Mouse (Mus musculus) urinary bladder, postnatal 14 days (tissue): ENCODE data around the gene Canx.
"Not testable (repeated sequence)": the region's sequence is repeated elsewhere in the genome, so short reads cannot be mapped to it uniquely, and the experiment has no call there.

Experiments used
- DNase-seq: peaks from one replicate; pipeline ENCODE4 v3.0.0; 2021; ENCODE audit warnings: low spot score

The Canx gene

GRCm38 (mm10) chr11:50325496-50326301 lies at the start of gene Canx:
TSS of gene Canx (minus strand) at chr11:50325673.
- DNase-seq, result peak; percentile 98

GRCm38 (mm10) chr11:50374286-50375015 lies 49.0 kb upstream of the Canx start:
- DNase-seq, result no peak

GRCm38 (mm10) chr11:50373621-50374020 lies 48.1 kb upstream of the Canx start:
- no peak for DNase-seq

GRCm38 (mm10) chr11:50373086-50373485 lies 47.6 kb upstream of the Canx start:
- no peak for DNase-seq

- DNase-seq, result no peak
These were observed 46.4 kb upstream of the Canx start for GRCm38 (mm10) chr11:50371911-50372310.

GRCm38 (mm10) chr11:50371399-50371841 lies 45.9 kb upstream of the Canx start:
- peak; percentile 65 for DNase-seq

GRCm38 (mm10) chr11:50370969-50371368 lies 45.5 kb upstream of the Canx start:
- no peak for DNase-seq

- no peak for DNase-seq
These were observed 44.0 kb upstream of the Canx start for GRCm38 (mm10) chr11:50369360-50369911.

- DNase-seq, result no peak
These were observed 42.1 kb upstream of the Canx start for GRCm38 (mm10) chr11:50367531-50367930.

- no peak for DNase-seq
These were observed 39.8 kb upstream of the Canx start for GRCm38 (mm10) chr11:50365322-50365721.

- peak; percentile 78 for DNase-seq
These were observed 39.1 kb upstream of the Canx start for GRCm38 (mm10) chr11:50364548-50364947.

GRCm38 (mm10) chr11:50361282-50361681 lies 35.8 kb upstream of the Canx start:
- DNase-seq, result not testable (repeated sequence)

- DNase-seq, result peak; percentile 49
These were observed 33.7 kb upstream of the Canx start for GRCm38 (mm10) chr11:50358950-50359861.

- DNase-seq, result no peak
These were observed 29.9 kb upstream of the Canx start for GRCm38 (mm10) chr11:50355395-50355794.

- DNase-seq, result peak; percentile 24
These were observed 29.4 kb upstream of the Canx start for GRCm38 (mm10) chr11:50354851-50355250.

- DNase-seq, result no peak
These were observed 28.7 kb upstream of the Canx start, which contains the start of gene Cby3 for GRCm38 (mm10) chr11:50354162-50354561. TSS of gene Cby3 (plus strand) at chr11:50354462.

- DNase-seq, result no peak
These were observed 26.7 kb upstream of the Canx start for GRCm38 (mm10) chr11:50352177-50352576.

- DNase-seq, result no peak
These were observed 21.0 kb upstream of the Canx start for GRCm38 (mm10) chr11:50346256-50347032.

GRCm38 (mm10) chr11:50345486-50345885 lies 20.0 kb upstream of the Canx start:
- no peak for DNase-seq

- no peak for DNase-seq
These were observed 11.4 kb upstream of the Canx start for GRCm38 (mm10) chr11:50336891-50337290.

- DNase-seq, result no peak
These were observed 10.7 kb upstream of the Canx start for GRCm38 (mm10) chr11:50336126-50336525.
